Mouse (Mus musculus) heart, postnatal 10 days (tissue): Measurements from ENCODE around the gene Basp1. TPM values are rescaled to one million over a fixed set of nuclear protein-coding genes. Genes with fewer than 3 reads are reported as not detected.
"Not testable (repeated sequence)": the region's sequence is repeated elsewhere in the genome, so short reads cannot be mapped to it uniquely, and the experiment has no call there.

Source experiments
- DNase-seq, 2 experiments: peaks; one replicate each; pipeline ENCODE4 v3.0.0; 2021
- intact Hi-C: fragments of 180-260 bp; cut with DNase I; formaldehyde crosslinking; loops from one replicate; pipeline ENCODE4 v1.15.1; 2025
- total RNA-seq, 2 experiments: library from RNA; stranded (reverse); gene quantifications; 2 replicates each; pipeline ENCODE4 v1.2.3; 2021

The Basp1 gene
- 1 to 10 TPM; 6.7 to 8.4 TPM for total RNA-seq

- peak; percentile 46 to 56 for DNase-seq
- intact Hi-C loops: loop anchor here (5.0 kb wide), 1 partner anchor 366 kb away; no protein-coding TSS in a partner anchor
Observed at GRCm38 (mm10) chr15:25413378-25413901, at the start of gene Basp1. TSS of gene Basp1 (minus strand) at chr15:25413764.

GRCm38 (mm10) chr15:25463076-25463475 is 49.5 kb upstream of the Basp1 start:
- intact Hi-C loops, DNase-seq: not testable (repeated sequence)

DNA sequence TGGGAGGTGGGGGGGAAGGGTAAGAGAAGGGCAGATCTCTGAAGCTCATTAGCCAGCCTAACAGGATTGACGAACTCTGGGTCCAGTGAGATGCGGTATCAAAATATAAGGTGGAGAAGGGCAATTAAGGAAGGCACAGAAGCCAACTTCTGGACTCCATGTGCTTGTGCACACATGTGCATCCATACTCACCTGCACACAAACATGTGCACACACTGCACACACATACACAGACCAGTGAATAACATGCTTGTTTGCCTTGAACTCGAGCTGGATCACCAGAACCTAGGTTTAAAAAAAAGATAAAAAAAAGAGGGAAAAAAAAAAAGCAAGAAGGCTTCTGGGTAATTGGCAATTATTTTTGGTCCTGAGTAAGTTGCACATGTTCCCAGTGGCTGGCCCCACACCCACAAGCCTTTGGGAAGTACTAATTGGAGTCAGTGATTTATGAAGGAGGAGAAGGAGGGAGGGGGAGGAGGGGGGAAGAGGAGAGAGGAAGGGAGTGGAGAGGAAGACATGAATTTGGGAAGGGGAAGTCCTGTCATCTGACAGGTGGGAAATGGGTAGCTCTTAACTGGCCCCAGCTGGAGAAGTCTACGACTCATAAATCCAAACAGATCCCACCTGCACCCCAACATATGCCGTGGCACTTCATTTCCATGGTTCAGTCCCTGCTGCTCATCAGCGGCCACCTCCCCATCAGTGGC is 48.6 kb upstream of the Basp1 start:
- DNase-seq: no peak
- intact Hi-C loops: no loop called here

DNA sequence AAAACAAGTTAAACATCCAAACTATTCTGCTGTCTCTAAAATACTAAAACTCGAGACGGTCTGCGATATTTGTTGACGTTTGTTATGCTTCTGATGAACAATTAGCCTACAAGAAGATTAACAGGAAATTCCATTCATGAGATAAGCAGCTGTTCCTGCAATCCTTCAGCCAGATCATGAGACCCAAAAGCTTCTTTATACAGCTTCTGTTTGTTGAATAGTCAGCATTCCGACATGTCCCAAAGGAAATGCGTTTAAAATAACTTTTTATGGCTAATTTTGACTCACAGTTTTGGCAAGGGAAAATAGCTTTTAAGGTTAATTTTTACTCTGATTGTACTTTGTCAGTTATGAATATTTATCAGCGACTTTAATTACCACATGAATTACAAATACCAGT is 46.3 kb upstream of the Basp1 start:
- intact Hi-C loops: no loop called here
- DNase-seq: peak; percentile 46

DNA sequence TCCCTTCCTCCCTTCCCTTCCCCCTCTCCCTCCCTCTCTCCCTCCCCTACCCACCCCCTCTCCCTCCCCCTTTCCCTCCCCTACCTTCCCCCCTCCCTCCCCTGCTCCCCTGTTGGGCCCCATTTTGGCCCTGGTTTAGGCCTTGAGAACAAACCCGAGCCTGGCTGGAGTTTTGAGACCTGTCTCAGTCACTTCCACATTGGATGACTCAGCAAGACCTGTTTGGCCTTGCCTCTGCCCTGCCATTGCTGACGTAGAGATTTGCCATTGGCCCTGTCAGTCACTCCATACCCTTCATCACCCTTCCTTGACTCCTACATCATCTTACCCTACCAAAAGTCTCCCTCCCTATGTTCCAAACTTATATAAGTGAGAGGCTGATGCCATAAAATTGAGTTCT is 43.9 kb upstream of the Basp1 start:
- intact Hi-C loops: no loop called here
- no peak for DNase-seq

DNA sequence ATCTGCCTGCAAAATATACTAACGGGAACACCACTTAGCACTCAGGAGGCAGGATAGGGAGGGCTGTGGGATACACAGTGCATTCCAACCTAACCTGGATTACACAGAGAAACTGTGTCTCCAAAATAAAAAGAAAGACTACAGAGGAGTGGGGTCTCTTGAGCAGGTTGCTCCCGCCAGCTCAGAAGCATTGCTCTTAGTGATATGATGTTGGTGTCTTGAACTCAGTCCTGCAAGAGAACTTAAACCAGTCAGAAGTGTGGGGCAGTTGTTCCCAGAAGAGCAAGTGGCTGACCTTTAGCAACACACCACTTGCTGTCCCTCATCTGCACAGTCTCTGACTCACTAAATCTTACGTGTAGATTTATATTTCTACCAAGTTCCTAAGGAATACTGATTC is 40.0 kb upstream of the Basp1 start:
- intact Hi-C loops: no loop called here
- DNase-seq: no peak

DNA sequence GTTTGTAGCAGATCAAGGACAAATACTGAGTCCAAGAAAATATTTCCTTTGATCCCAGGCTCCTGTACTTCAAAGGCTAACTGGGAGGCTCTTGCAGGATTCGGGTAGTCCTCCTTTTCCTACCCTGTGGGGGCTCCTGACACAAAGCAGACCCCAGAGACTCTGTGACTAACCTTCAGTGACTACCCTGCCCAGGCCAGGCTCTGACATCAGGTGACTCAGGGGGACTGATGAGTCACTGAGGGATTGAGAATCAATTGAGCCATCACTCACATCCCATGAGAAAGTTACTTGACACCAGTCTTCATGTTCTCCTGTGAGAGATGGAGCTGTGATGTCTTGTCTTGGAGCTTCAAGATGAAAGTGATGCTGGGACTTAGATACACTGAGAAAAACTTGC is 35.8 kb upstream of the Basp1 start:
- no peak for DNase-seq
- intact Hi-C loops: loop anchor here (5.0 kb wide), 1 partner anchor 88 kb away; no protein-coding TSS in a partner anchor

- intact Hi-C loops: loop anchor here (5.0 kb wide), 1 partner anchor 88 kb away; no protein-coding TSS in a partner anchor
- DNase-seq: no peak
Observed at GRCm38 (mm10) chr15:25448703-25449340, 35.3 kb upstream of the Basp1 start.

GRCm38 (mm10) chr15:25447136-25447535 is 33.6 kb upstream of the Basp1 start:
- intact Hi-C loops: loop anchor here (5.0 kb wide), 1 partner anchor 90 kb away; no protein-coding TSS in a partner anchor
- DNase-seq: no peak

DNA sequence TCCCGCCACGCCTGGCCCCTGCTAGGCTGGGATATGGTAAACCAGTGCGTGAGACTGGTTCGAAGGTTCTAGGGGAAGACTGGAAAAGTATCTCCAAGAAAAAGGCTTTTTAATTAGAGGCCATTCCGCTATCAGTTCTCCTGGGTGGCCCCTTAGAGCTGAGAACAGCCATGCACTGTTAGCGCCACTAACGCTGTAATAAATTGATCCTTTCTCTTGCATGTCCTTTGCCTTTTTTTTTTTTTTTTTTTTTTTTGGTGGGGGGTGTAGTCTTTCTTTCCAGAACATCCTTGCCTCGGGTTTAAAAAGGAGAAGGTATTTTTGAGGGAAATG is 32.6 kb upstream of the Basp1 start:
- intact Hi-C loops: loop anchor here (5.0 kb wide), 1 partner anchor 91 kb away; no protein-coding TSS in a partner anchor
- no peak for DNase-seq

DNA sequence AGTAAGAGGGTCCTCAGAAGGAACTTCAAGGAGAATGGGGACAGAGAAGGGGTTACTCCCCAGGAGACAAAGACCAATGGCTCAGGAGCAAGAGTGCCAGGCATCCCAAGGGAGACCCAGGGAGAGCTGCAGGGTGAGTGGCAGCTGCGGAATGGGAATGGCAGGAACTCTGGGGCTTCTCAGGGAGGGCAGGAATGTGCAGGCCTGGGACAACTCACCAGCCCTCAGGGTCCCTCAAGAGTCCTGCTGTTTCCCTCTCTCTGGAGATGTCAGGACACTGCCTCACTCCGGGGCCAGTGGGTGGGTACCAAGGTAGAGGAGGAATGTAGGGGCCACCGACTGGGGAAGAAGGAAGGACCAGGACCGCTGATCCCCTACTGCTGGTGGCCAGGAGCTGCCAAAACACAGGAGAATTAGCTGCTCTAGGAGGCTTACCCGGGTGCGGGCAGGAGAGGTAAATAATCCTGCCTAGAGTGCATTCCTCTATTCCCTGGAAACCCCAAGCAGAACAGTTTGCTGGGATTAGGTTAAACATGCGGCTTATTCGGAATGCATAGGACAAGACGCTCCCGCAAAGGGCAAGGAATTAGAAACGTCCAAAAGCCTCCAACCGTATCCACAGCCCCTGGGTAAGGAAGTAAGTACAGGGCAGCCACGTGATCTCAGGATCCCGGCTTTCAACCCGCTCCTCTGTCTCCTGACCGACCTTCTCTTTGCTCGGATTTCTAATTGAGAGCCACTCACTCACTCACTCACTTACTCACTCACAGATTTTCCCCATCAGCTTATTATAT is 32.0 kb upstream of the Basp1 start:
- no peak for DNase-seq
- intact Hi-C loops: loop anchor here (5.0 kb wide), 1 partner anchor 92 kb away; no protein-coding TSS in a partner anchor

GRCm38 (mm10) chr15:25444208-25444607 is 30.6 kb upstream of the Basp1 start:
- DNase-seq: no peak
- intact Hi-C loops: loop anchor here (5.0 kb wide), 1 partner anchor 43 kb away; no protein-coding TSS in a partner anchor

GRCm38 (mm10) chr15:25443140-25443790 is 29.7 kb upstream of the Basp1 start:
- no peak for DNase-seq
- intact Hi-C loops: loop anchor here (5.0 kb wide), 1 partner anchor 44 kb away; no protein-coding TSS in a partner anchor

DNA sequence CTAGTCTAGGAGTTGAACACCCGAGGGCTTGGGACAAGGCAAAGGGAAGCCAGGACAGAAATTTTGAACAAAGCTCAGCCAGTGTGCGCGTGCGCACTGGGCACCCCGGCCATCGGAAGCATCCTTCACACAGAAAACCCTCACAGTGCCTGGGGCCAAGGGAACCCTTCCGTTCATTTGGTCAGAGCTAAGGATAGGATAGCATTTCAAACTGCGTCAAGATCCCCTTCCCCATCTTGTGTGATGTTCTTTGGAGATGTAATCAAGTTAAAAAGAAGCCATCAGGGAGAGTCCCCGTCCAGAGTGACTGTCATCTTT is 28.3 kb upstream of the Basp1 start:
- DNase-seq: no peak
- intact Hi-C loops: loop anchor here (5.0 kb wide), 1 partner anchor 45 kb away; no protein-coding TSS in a partner anchor

- intact Hi-C loops: loop anchor here (1.0 to 5.0 kb wide), 2 partner anchors 46 to 276 kb away; no protein-coding TSS in a partner anchor
- DNase-seq: peak; percentile 69 to 86
Observed at GRCm38 (mm10) chr15:25440991-25441867, 27.7 kb upstream of the Basp1 start.

- DNase-seq: no peak
- intact Hi-C loops: loop anchor here (1.0 to 5.0 kb wide), 2 partner anchors 47 to 277 kb away; no protein-coding TSS in a partner anchor
Observed at GRCm38 (mm10) chr15:25440317-25440716, 26.8 kb upstream of the Basp1 start.

DNA sequence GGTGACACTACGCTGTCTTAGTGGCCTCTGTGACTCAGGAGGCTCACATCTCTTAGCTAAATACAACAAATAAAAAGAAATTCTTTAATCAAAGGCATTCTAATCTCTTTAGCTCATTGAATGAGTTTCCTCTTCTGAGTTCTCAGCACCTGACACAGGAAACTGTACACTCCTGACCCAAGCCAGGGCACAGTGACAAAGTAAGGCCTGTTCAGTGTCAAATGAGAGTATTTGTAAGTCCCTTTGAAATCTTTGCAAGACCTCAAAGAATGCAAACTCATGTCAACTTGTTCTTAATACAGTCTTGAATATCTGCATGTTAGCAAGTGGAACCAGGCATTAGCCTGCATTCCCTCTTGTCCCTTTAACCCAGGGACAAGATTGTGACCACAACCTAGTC is 18.8 kb upstream of the Basp1 start:
- intact Hi-C loops: no loop called here
- no peak for DNase-seq

GRCm38 (mm10) chr15:25430167-25430566 is 16.6 kb upstream of the Basp1 start:
- no peak for DNase-seq
- intact Hi-C loops: no loop called here

DNA sequence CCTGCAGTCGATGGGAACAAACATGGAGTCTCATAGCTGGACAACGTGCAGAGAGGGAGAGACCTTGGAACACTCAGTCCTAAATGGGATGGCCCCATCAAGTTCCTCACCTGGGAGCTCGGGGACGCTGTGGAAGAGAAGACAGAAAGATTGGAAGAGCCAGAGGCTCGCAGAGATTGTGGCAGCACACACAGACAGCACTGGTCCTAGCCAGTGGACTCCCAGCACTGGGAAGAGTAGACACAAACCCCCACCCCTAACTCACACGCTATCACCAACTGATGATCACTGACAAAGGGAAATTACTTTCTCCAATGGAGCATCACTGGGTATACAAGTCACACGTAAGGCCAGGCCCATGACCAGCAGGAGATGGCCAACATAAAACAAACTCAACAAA is 15.4 kb upstream of the Basp1 start:
- intact Hi-C loops: loop anchor here (2.0 to 5.0 kb wide), 3 partner anchors 288 to 528 kb away; no protein-coding TSS in a partner anchor
- no peak for DNase-seq
